In genomic region chr8:78740936-78741335, GRCm38 (mm10) we compare ENCODE assay signal across 9 mouse cellular contexts.
DNase-seq lines count a peak whose midpoint lies in the region; ATAC-seq and TF ChIP-seq lines count a peak whose summit lies in the region.
"Had no signal": no experiment of that assay in that cellular context is flagged by ENCODE, and none has a peak within 500 bp of the region (broad histone marks: within the 10 kb centered on the region; RNA-seq: fewer than 3 reads in every experiment).

No protein-coding gene starts in this region.

- 31% methylated on average over 6 of the region's 6 CpGs for WGBS in kidney, adult 2 months
- WGBS in embryonic facial prominence, embryonic 14.5 days, result 36% methylated on average over 6 of the region's 6 CpGs
- WGBS in hindbrain, postnatal 0 days, result 50% methylated on average over 6 of the region's 6 CpGs
- WGBS in liver, embryonic 11.5 days, result 34% methylated on average over 6 of the region's 6 CpGs

- H3K4me1 ChIP-seq in kidney, adult 2 months (ENCODE audit: control insufficient read depth, insufficient read depth, low read length), result peaks cover 5% of the 10 kb centered on the region
- H3K4me1 ChIP-seq in embryonic facial prominence, embryonic 14.5 days (ENCODE audit: control insufficient read depth, insufficient read depth, low read length), result peaks cover 30% of the 10 kb centered on the region
- H3K4me1 ChIP-seq in hindbrain, postnatal 0 days (ENCODE audit: insufficient read depth, low read length), result peaks cover 9% of the 10 kb centered on the region; the same call in 1 of the 2 replicates
- no peaks in the 10 kb centered on the region; the same call in none of the 2 replicates for H3K4me1 ChIP-seq in liver, embryonic 11.5 days (replicated peaks; ENCODE audit: control insufficient read depth, insufficient read depth, low read length)

- DNase-seq in kidney, adult 2 months, result peak; percentile 6
- DNase-seq in kidney, adult 8-10 months, result no peak
- DNase-seq in MN1 (ENCODE audit: low spot score) (peak; percentile 42), adipocyte (ENCODE audit: low spot score) (no peak)
- DNase-seq in embryonic facial prominence, embryonic 14.5 days (ENCODE audit: low spot score), result no peak
- no peak for DNase-seq in hindbrain, postnatal 0 days (ENCODE audit: low spot score)
- DNase-seq in cerebellum, adult 8-10 months, result no peak
- DNase-seq in liver, embryonic 11.5 days (ENCODE audit: low spot score), result no peak

- no peak overlapping the region for H3K9ac ChIP-seq in embryonic facial prominence, embryonic 14.5 days (ENCODE audit: low read depth, low read length)
- no peak overlapping the region for H3K9ac ChIP-seq in hindbrain, postnatal 0 days (replicated peaks; ENCODE audit: low read length)
- no peak overlapping the region for H3K9ac ChIP-seq in liver, embryonic 11.5 days (ENCODE audit: low read depth, low read length)

- no peak for TF ChIP-seq CTCF in kidney, adult 2 months (conservative IDR thresholded peaks at IDR 0.05; ENCODE audit: insufficient read depth, insufficient read length, low read depth, low read length)
- no peak for TF ChIP-seq CTCF in hindbrain, postnatal 0 days (IDR thresholded peaks at IDR 0.05; ENCODE audit: low read depth)

- TF ChIP-seq POLR2A in kidney, adult 2 months (IDR thresholded peaks at IDR 0.05; ENCODE audit: low read depth, low read length), result no peak

- H3K9me3 ChIP-seq in embryonic facial prominence, embryonic 14.5 days (ENCODE audit: control insufficient read depth, low read length), result no peaks in the 10 kb centered on the region
- no peaks in the 10 kb centered on the region for H3K9me3 ChIP-seq in hindbrain, postnatal 0 days (ENCODE audit: low read length)
- no peaks in the 10 kb centered on the region for H3K9me3 ChIP-seq in liver, embryonic 11.5 days (ENCODE audit: control insufficient read depth, low read length)
- H3K9me3 ChIP-seq: G1E had no signal

- peak overlapping the region; percentile 77 for H3K27ac ChIP-seq in kidney, adult 2 months (ENCODE audit: insufficient read depth, low read depth, low read length)
- peak overlapping the region; percentile 88 for H3K27ac ChIP-seq in embryonic facial prominence, embryonic 14.5 days (replicated peaks; ENCODE audit: low read depth, low read length)
- peak overlapping the region; percentile 80 for H3K27ac ChIP-seq in hindbrain, postnatal 0 days
- no peak overlapping the region for H3K27ac ChIP-seq in liver, embryonic 11.5 days (ENCODE audit: low read depth, low read length)

- H3K4me3 ChIP-seq in kidney, adult 2 months (ENCODE audit: insufficient read depth, low read depth, low read length), result no peak overlapping the region
- no peak overlapping the region for H3K4me3 ChIP-seq in embryonic facial prominence, embryonic 14.5 days (ENCODE audit: low read depth, low read length)
- H3K4me3 ChIP-seq in hindbrain, postnatal 0 days (ENCODE audit: low read length), result no peak overlapping the region
- H3K4me3 ChIP-seq in liver, embryonic 11.5 days (ENCODE audit: low read depth, low read length), result no peak overlapping the region

- no peak overlapping the region for H3K4me2 ChIP-seq in embryonic facial prominence, embryonic 14.5 days (ENCODE audit: low read depth, low read length)
- H3K4me2 ChIP-seq in hindbrain, postnatal 0 days (ENCODE audit: low read depth, low read length), result no peak overlapping the region
- no peak overlapping the region for H3K4me2 ChIP-seq in liver, embryonic 11.5 days

- no peaks in the 10 kb centered on the region for H3K27me3 ChIP-seq in kidney, adult 2 months (replicated peaks; ENCODE audit: control insufficient read depth, insufficient read depth, low read length)
- no peaks in the 10 kb centered on the region for H3K27me3 ChIP-seq in embryonic facial prominence, embryonic 14.5 days (replicated peaks; ENCODE audit: control insufficient read depth, insufficient read depth, low read length)
- no peaks in the 10 kb centered on the region for H3K27me3 ChIP-seq in hindbrain, postnatal 0 days (ENCODE audit: insufficient read depth, low read length)
- no peaks in the 10 kb centered on the region for H3K27me3 ChIP-seq in liver, embryonic 11.5 days (replicated peaks; ENCODE audit: control insufficient read depth, insufficient read depth, low read length)

- no peaks in the 10 kb centered on the region for H3K36me3 ChIP-seq in kidney, adult 2 months (ENCODE audit: control insufficient read depth, insufficient read depth, low read length)
- H3K36me3 ChIP-seq in embryonic facial prominence, embryonic 14.5 days (ENCODE audit: control insufficient read depth, insufficient read depth, low read length), result no peaks in the 10 kb centered on the region
- H3K36me3 ChIP-seq in hindbrain, postnatal 0 days (ENCODE audit: insufficient read depth, low read length), result no peaks in the 10 kb centered on the region
- H3K36me3 ChIP-seq in liver, embryonic 11.5 days (ENCODE audit: control insufficient read depth, insufficient read depth, low read length), result no peaks in the 10 kb centered on the region
- H3K36me3 ChIP-seq: G1E had no signal

- ATAC-seq in embryonic facial prominence, embryonic 14.5 days (ENCODE audit: low read depth), result no peak
- ATAC-seq in hindbrain, postnatal 0 days, result no peak
- ATAC-seq in liver, embryonic 11.5 days (replicated peaks; ENCODE audit: low FRiP score), result no peak

Comparison
In these comparisons a context has a peak if more than half of its experiments do, and no peak if none do; other contexts are left out.
1. DNase-seq: peak in kidney, adult 2 months (single experiment) and MN1 (single experiment); none in kidney, adult 8-10 months (0 of 2), embryonic facial prominence, embryonic 14.5 days (single experiment), hindbrain, postnatal 0 days (single experiment), adipocyte (single experiment), cerebellum, adult 8-10 months (single experiment) and liver, embryonic 11.5 days (single experiment).